Mouse (Mus musculus) liver, embryonic 13.5 days (tissue): ENCODE measurements around the gene Vapb. TPM values are rescaled to one million over a fixed set of nuclear protein-coding genes. Genes with fewer than 3 reads are reported as not detected.

Source experiments
- ATAC-seq: fragments of 200-750 bp; cut with Nextera tagmentation; 2 replicates; pipeline ENCODE4 v1.8.0; 2017; ENCODE audit warnings: low read depth, mild to moderate bottlenecking, moderate number of reproducible peaks, moderate library complexity
- DNase-seq: peaks from one replicate; pipeline ENCODE4 v3.0.0; 2022
- H3K27ac ChIP-seq: fragments of 300-500 bp; sonication (generic); 2 replicates; pipeline ENCODE4 v1.5.1; 2015; ENCODE audit warnings: moderate library complexity, mild to moderate bottlenecking, inconsistent platforms
- H3K27me3 ChIP-seq: fragments of 300-500 bp; sonication (generic); 2 replicates; pipeline ENCODE4 v1.6.1; 2015; ENCODE audit warnings: mild to moderate bottlenecking, inconsistent platforms
- H3K36me3 ChIP-seq: fragments of 300-500 bp; sonication (generic); 2 replicates; pipeline ENCODE4 v1.6.1; 2015; ENCODE audit warnings: mild to moderate bottlenecking, inconsistent platforms
- H3K4me1 ChIP-seq: fragments of 300-500 bp; sonication (generic); replicated peaks from 2 replicates; pipeline ENCODE4 v1.6.1; 2015; ENCODE audit warnings: inconsistent platforms
- H3K4me2 ChIP-seq: fragments of 300-500 bp; sonication (generic); 2 replicates; pipeline ENCODE4 v1.6.1; 2015; ENCODE audit warnings: inconsistent platforms, mild to moderate bottlenecking, moderate library complexity
- H3K4me3 ChIP-seq: fragments of 300-500 bp; sonication (generic); replicated peaks from 2 replicates; pipeline ENCODE4 v1.5.1; 2015; ENCODE audit warnings: mild to moderate bottlenecking, inconsistent platforms
- H3K9ac ChIP-seq: fragments of 300-500 bp; sonication (generic); 2 replicates; pipeline ENCODE4 v1.6.1; 2015; ENCODE audit warnings: mild to moderate bottlenecking, inconsistent platforms
- H3K9me3 ChIP-seq: fragments of 300-500 bp; sonication (generic); replicated peaks from 2 replicates; pipeline ENCODE4 v1.6.1; 2016; ENCODE audit warnings: inconsistent platforms
- WGBS: fragments of 180-500 bp; shearing (Covaris S2); methylation state at CpG from one replicate; pipeline ENCODE4 v1.1.7; 2015; ENCODE audit not compliant: insufficient replicate concordance; 5-methylcytosine and 5-hydroxymethylcytosine counted together
- polyA plus RNA-seq: library from polyadenylated mRNA; unstranded; fragments of >200 nt; fragmentation: Nextera tagmentation; extraction: Ambion mirVana; gene quantifications from 2 replicates; pipeline ENCODE4 v1.2.1, GENCODE M21; 2015

Vapb gene
- polyA plus RNA-seq, 1 experiment from 2014 or later: 6.5 TPM

DNA sequence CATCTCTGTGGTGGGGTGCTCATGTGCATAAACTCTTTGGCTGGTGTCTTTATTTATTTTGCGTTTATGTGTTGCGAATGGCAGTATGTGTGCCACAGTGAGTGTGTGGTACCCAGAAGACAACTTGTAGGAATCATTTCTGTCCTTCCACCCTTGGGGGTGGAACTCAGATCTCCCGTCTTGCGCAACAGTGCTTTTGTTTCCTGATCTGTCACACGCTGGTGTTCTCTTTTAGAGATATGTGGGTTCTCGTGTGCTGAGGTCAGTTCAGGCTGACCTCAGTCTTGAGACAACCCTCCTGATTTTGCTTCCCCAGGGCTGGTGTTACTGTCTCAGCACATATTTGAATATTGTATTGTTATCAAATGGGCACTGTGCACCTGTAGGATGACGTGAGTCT is 1.8 kb downstream of the Vapb start:
- ATAC-seq (no peak), DNase-seq (no peak)
- H3K27ac ChIP-seq: no peak overlapping the region
- 70% methylated on average over 7 of the region's 7 CpGs for WGBS
- H3K4me2 ChIP-seq: peak overlapping the region; percentile 92; the same call in 1 of the 2 replicates
- 0 out of 2 replicates have a peak overlapping the region, but pooled peaks have one; percentile 16 for H3K9ac ChIP-seq
- H3K27me3 ChIP-seq: no peaks in the 10 kb centered on the region
- H3K4me3 ChIP-seq: 0 out of 2 replicates have a peak overlapping the region, but pooled peaks have one; percentile 86
- H3K4me1 ChIP-seq: peaks cover 53% of the 10 kb centered on the region
- H3K36me3 ChIP-seq: no peaks in the 10 kb centered on the region
- H3K9me3 ChIP-seq: no peaks in the 10 kb centered on the region

DNA sequence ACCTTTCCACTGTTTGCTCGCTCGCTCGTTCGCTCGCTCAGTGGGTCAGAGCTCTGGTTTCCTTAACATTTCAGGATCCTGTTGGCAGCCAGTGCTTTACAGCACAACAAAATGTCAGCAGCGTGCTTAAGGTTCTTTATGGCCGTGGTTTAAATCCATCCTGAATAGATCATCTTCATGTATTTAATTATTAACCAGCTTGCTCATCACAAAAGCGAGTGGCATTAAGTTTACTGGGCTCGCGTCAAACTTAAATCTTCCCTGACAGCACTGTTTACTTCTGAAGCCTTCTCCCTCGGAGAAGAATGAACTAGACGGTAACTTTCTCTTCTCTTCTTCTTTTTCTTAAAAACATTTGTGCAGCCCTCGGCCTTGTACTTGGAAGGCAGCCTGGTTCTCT is 4.8 kb downstream of the Vapb start:
- DNase-seq (no peak), ATAC-seq (no peak)
- Histone ChIP-seq H3K4me1 (peaks cover 61% of the 10 kb centered on the region), H3K4me2 (no peak overlapping the region), H3K9me3 (no peaks in the 10 kb centered on the region), H3K27me3 (no peaks in the 10 kb centered on the region), H3K36me3 (no peaks in the 10 kb centered on the region), H3K27ac (no peak overlapping the region), H3K4me3 (no peak overlapping the region), H3K9ac (no peak overlapping the region)
- 85% methylated on average over 13 of the region's 13 CpGs for WGBS

DNA sequence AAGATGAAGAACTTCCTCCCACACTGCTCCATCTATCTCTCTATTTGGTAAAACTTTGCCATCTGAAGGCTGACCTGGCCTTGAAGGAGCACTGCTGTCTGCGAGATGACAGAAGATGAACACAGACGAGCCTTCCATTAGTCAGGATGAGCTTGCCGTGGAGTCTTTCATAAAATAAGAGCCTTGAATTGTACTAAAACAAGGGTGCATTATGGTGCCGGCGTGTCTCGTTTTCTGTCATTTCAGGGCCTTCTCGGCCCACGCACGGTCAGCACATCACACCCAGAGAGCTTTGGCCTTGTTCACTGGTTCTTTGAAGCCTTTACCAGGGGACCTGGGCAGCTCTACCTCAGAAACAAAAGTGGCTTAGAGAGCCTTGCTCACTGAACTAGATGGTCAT is 5.4 kb downstream of the Vapb start:
- Histone ChIP-seq H3K9ac (no peak overlapping the region), H3K4me1 (peaks cover 64% of the 10 kb centered on the region), H3K9me3 (no peaks in the 10 kb centered on the region), H3K4me3 (no peak overlapping the region), H3K36me3 (no peaks in the 10 kb centered on the region), H3K27me3 (no peaks in the 10 kb centered on the region), H3K27ac (no peak overlapping the region), H3K4me2 (no peak overlapping the region)
- no peak for ATAC-seq
- no peak for DNase-seq
- 86% methylated on average over 9 of the region's 9 CpGs for WGBS

DNA sequence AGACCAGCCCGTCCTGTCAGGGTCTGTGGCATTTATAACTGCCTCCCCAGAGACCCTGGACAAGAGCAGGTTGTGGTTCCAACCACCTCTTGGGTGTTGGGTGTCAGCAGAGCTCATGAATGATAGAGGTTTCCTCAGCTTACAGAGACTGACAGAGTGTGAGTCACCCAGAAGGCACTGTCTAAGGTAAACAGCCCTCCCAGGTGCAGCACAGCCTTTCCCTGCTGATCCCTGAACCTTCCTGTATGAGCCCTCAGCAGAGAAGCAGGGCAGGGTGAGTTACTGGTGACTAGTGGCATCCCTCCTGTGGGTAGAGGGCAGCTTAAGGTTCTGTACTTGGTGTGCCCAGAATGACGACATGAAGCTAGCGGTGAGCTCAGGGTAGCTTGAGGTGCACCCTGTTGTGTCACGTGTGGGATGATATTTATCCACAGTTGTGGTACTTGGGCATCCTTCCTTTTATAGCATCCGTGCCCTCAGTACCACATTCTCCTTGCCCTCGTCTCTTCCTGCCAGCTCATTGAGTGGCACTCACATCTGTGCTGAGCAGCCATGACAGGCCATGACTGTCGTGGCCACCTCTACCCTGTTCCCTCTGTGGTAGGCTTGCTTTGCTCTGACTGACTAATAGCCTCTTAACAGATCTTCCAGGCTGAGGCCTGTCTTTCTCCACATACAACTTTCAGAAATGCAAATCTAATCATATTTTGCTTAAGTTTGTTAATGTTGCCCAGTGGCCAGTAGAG is 6.9 kb downstream of the Vapb start:
- H3K27me3 ChIP-seq: no peaks in the 10 kb centered on the region
- no peak overlapping the region for H3K4me3 ChIP-seq
- WGBS: 75% methylated on average over 7 of the region's 7 CpGs
- no peak overlapping the region for H3K4me2 ChIP-seq
- no peaks in the 10 kb centered on the region for H3K36me3 ChIP-seq
- no peaks in the 10 kb centered on the region for H3K9me3 ChIP-seq
- DNase-seq: no peak
- peak; percentile 38; the same call in 1 of the 2 replicates for ATAC-seq
- no peak overlapping the region; the same call in 1 of the 2 replicates for H3K27ac ChIP-seq
- H3K9ac ChIP-seq: no peak overlapping the region
- H3K4me1 ChIP-seq: peaks cover 62% of the 10 kb centered on the region

DNA sequence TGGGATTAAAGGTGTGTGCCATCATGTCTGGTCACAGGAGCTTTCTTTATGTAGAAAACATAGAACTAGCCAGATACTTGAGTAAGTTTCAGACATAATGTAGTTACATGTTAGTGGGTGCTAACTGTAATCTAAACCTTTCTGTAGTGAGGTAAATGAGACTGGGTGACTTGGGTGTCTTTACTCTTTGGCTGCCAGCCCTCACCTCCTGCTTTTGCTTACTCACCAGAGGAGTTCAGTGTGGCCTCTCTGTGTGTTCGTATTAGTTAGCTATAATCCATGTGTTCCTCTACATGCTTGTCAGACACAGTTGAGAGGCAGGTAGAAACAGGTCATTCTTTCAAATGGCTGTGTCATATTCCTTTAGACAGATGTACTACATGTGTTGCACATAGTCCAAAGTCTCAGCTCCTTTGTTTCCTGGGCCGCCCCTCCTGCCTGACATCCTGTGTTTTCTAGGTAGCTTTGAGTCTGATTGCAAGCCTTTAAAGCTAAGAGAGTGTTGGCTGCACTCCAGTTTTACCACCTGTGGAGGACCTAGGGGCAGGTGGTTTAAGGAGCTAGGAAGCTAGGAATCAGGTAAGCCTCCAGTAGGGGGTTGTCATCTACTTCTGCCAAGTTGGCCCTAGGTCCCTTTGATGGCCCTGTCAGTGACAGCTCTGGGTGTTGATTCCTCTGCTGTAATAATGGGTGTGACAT is 11.8 kb downstream of the Vapb start:
- Histone ChIP-seq H3K4me3 (no peak overlapping the region), H3K9me3 (no peaks in the 10 kb centered on the region), H3K36me3 (no peaks in the 10 kb centered on the region), H3K27ac (no peak overlapping the region), H3K9ac (no peak overlapping the region), H3K4me1 (peaks cover 33% of the 10 kb centered on the region), H3K27me3 (no peaks in the 10 kb centered on the region), H3K4me2 (no peak overlapping the region)
- ATAC-seq (no peak), DNase-seq (no peak)
- 75% methylated on average over 2 of the region's 2 CpGs for WGBS

DNA sequence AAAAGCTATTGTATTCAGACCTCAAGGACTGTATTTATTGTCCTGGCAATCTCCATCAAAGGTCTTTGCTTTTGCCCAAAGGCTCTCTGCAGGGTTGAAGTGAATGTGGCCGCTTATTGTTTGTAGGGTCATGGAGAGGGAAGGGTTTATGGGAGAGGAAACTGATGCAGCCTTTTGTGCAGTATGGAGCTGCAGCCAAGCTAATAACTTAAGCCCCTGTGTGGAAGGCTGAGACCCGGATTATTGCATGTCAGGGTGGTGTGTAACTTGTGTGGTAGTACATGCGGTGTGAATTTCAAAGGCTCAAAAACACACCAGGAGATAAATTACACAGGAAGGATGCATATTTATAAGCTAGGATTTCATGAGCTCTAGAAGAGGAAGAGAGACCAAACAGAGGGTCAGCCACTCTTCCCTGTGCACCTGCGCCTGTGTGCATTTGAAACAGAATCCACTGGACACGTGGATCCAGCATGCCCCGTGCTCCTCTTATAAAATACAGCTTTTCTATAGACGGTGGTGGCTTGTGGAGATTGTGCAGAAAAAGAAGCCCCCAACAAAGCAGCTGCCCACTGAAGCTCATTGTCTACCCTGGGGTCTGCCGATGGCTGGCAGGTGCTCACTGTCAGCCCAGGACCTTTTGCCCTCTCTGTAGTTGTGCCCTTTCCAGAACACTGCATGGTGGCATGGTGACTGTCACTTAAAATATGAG is 18.3 kb downstream of the Vapb start:
- Histone ChIP-seq H3K4me1 (peaks cover 12% of the 10 kb centered on the region), H3K27me3 (no peaks in the 10 kb centered on the region), H3K9ac (no peak overlapping the region), H3K27ac (no peak overlapping the region), H3K36me3 (no peaks in the 10 kb centered on the region), H3K9me3 (no peaks in the 10 kb centered on the region), H3K4me2 (no peak overlapping the region), H3K4me3 (no peak overlapping the region)
- DNase-seq: no peak
- 74% methylated on average over 8 of the region's 8 CpGs for WGBS
- ATAC-seq: no peak

DNA sequence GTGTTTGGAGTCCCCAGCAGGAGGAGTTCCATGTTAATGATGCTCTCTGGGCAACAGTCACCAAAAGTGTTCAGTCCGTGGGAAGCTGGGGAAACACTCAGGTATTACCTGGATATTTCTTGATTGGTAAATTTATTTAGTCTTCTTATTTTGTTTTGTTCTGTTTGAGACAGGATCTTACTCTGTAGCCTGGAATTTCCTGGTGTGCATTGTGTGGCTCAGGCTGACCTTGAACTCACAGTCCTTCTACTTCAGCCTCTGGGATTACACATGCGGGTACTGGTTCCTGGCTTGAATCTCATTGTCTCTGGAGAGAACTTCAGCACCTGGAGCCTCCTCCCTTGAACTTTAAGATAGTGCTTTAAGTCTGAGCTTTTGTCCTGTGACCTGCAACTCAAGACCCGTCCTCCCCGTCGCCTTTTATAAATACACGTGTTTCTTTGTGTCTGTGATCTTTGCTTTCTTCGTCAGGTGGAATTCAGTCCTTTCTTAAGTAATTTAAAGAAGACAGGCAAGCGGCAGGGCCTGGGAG is 20.4 kb downstream of the Vapb start:
- H3K4me1 ChIP-seq: peaks cover 17% of the 10 kb centered on the region
- no peak overlapping the region for H3K27ac ChIP-seq
- WGBS: 78% methylated on average over 8 of the region's 8 CpGs
- ATAC-seq (no peak), DNase-seq (no peak)
- H3K9me3 ChIP-seq: no peaks in the 10 kb centered on the region
- H3K27me3 ChIP-seq: no peaks in the 10 kb centered on the region
- no peak overlapping the region for H3K4me3 ChIP-seq
- H3K4me2 ChIP-seq: no peak overlapping the region
- 0 out of 2 replicates have a peak, but pooled peaks cover under 1% of the 10 kb centered on the region for H3K36me3 ChIP-seq
- no peak overlapping the region for H3K9ac ChIP-seq

DNA sequence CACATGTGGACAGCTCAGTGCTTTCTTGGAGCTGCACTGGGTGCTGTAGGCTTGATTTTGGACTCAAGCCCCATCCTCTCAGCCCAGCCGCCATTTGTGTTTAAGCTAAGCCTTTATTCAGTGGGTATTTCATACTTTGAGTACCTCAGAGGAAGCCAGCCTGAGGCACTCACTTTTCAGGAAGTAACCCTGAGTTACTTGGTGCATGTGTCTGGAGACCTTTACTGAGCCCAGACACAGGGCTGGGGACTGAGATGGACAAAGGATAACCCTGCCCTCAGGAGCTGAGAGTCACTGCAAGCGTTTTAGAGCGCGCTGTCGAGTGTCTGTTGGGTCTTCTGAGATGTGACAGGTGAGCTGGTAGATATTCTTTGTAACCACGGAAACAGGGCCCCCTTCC is 23.3 kb downstream of the Vapb start:
- no peak overlapping the region for H3K4me3 ChIP-seq
- H3K9me3 ChIP-seq: no peaks in the 10 kb centered on the region
- H3K27ac ChIP-seq: no peak overlapping the region
- H3K4me2 ChIP-seq: no peak overlapping the region
- H3K4me1 ChIP-seq: peaks cover 17% of the 10 kb centered on the region
- WGBS: 66% methylated on average over 6 of the region's 6 CpGs
- DNase-seq (no peak), ATAC-seq (no peak)
- H3K27me3 ChIP-seq: no peaks in the 10 kb centered on the region
- H3K9ac ChIP-seq: no peak overlapping the region
- 0 out of 2 replicates have a peak, but pooled peaks cover 6% of the 10 kb centered on the region for H3K36me3 ChIP-seq

DNA sequence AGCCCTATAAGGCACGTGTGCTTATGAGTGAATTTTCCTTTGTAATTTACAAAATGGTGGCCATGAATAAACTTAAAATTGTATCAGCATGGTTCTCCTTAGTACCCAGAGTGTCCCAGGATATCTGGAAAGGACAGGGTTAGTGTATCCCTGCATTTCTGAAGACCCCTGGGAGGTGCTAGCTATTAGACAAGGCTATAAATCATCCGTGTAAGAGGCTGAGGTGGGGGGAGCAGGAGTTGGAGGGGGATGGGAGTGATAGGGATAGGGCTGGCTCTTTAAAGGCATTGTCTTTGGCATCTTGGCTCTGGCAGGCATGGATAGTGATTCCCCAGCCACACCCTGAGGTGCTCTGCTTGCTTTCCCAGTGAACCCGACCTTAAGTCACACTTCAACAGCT is 27.3 kb downstream of the Vapb start:
- no peak overlapping the region for H3K4me2 ChIP-seq
- no peak for ATAC-seq
- 57% methylated on average over 3 of the region's 3 CpGs for WGBS
- DNase-seq: no peak
- H3K4me1 ChIP-seq: peaks cover 25% of the 10 kb centered on the region
- H3K9ac ChIP-seq: no peak overlapping the region
- H3K27me3 ChIP-seq: no peaks in the 10 kb centered on the region
- H3K4me3 ChIP-seq: no peak overlapping the region
- peaks cover 10% of the 10 kb centered on the region for H3K36me3 ChIP-seq
- H3K27ac ChIP-seq: no peak overlapping the region
- H3K9me3 ChIP-seq: no peaks in the 10 kb centered on the region

DNA sequence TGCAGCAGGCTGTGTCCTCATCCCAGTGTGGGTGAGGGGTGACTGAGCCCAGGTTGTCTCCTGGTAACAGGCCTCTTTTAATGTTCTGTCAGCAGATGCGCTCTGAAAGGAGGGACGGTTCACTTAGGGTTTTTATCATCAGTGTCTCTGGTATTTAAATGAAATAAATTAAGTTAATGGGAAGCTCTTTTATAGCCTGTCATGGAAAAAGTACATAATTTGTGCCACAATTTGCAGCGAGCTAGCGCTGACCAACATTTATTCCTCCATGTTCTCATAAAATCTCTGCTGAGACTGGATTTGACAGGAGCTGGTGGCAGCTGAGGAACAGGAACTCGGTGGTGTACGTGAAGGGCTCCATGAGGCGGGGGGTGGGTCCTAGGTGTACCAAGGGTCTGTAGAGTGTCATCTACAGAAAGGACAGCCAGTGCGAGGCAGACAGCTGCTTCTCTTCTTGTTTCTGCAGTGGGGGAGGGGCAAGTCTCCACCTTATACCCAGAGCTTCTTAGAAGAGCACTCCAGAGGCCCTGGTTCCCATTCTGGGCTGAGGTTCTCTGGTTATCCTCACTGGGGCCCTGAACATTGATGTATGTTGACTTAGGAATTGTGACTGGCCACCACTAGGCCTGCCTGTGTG is 30.8 kb downstream of the Vapb start:
- Histone ChIP-seq H3K27ac (no peak overlapping the region), H3K4me1 (peaks cover 23% of the 10 kb centered on the region)

DNA sequence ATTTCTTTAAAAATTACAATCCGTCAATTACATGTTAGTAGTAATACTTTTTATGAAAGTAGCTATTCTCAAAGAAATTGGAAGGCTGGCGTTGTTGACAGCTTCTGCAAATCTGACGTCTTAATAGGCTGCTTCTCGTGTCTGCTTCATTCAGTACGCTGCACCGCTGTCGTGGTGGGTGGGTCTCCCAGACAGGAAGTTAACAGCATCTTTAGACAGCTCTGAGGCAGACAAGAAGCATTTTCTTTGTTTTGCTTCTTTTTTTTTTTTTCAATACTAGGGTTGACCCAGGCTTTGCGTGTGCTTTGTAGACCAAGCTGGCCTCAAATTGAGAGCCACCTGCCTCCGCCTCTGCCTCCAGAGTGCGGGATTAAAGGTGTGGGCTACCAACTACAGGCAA is 31.9 kb downstream of the Vapb start:
- 42% methylated on average over 10 of the region's 10 CpGs for WGBS
- no peak for DNase-seq
- no peak overlapping the region for H3K4me2 ChIP-seq
- H3K4me3 ChIP-seq: no peak overlapping the region
- no peak for ATAC-seq
- no peaks in the 10 kb centered on the region for H3K27me3 ChIP-seq
- H3K27ac ChIP-seq: no peak overlapping the region
- peaks cover 4% of the 10 kb centered on the region for H3K36me3 ChIP-seq
- no peaks in the 10 kb centered on the region for H3K9me3 ChIP-seq
- H3K4me1 ChIP-seq: peaks cover 23% of the 10 kb centered on the region
- H3K9ac ChIP-seq: no peak overlapping the region

More for the DNA sequence above, 30.8 kb downstream of the Vapb start:
- Histone ChIP-seq H3K36me3 (peaks cover 6% of the 10 kb centered on the region), H3K9ac (no peak overlapping the region), H3K4me3 (no peak overlapping the region), H3K27me3 (no peaks in the 10 kb centered on the region), H3K4me2 (no peak overlapping the region), H3K9me3 (no peaks in the 10 kb centered on the region)
- DNase-seq (no peak), ATAC-seq (peak; percentile 22; the same call in 1 of the 2 replicates)
- WGBS: 72% methylated on average over 8 of the region's 8 CpGs
